Mouse (Mus musculus) liver, embryonic 14.5 days (tissue): ENCODE measurements around the gene Fkbp1b.

Experiments
- CTCF ChIP-seq: IDR thresholded peaks from 2 replicates; pipeline ENCODE4 v1.5.1; 2016; ENCODE audit warnings: antibody characterized with exemption, low read depth, control low read depth
- EP300 ChIP-seq: IDR thresholded peaks from 2 replicates; pipeline ENCODE4 v1.6.1; 2016; ENCODE audit warnings: antibody characterized with exemption, low read depth

DNA sequence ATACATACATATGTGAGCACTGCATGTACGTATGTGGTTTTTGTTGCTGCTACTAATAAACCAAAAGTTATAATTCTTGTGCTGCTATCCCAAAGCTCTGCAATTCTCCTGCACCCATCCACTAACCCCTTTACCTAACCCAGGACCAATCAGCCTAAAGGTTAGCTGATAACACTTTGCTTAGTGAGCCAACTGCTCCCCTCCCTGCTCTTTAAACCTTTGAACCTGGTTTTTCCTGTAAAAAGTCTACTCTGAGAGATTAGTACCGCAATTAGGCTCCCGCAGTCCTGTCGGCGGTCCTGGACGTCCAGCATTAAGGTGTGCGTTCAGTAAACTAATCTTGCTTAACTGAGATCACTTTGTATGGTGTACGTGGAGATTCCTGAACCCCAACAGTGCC, 34.2 kb upstream of the Fkbp1b start:
- no peak for TF ChIP-seq CTCF
- no peak for TF ChIP-seq EP300
